Mouse (Mus musculus): ENCODE measurements around the gene Syngr3. TPM values are rescaled to one million over a fixed set of nuclear protein-coding genes. Genes with fewer than 3 reads are reported as not detected.
"Not testable (repeated sequence)": the region's sequence is repeated elsewhere in the genome, so short reads cannot be mapped to it uniquely, and the experiment has no call there.

Syngr3 gene
- polyA plus RNA-seq, 1 experiment from 2014 or later, result 4.6 TPM

DNA sequence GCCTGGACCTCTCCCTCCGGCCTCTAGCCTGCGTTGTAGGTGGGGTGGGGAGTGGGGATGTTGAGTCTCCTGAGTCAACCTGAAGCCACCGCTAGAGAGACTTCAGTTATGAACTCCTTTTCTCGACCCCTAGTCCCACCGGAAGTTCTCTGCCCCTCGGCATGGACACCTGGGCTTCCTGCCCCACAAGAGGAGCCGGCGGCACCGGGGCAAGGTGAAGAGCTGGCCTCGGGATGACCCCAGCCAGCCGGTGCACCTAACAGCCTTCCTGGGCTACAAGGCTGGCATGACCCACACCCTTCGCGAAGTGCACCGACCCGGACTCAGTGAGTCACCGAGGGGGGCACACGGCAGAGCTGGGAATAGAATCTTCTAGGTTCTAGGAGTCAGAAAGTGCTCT, 38.4 kb upstream of the Syngr3 start:
- Histone ChIP-seq H3K27me3 (no peaks in the 10 kb centered on the region), H3K9me3 (no peaks in the 10 kb centered on the region), H3K4me2 (no peak overlapping the region), H3K9ac (no peak overlapping the region), H3K4me3 (no peak overlapping the region), H3K36me3 (no peaks in the 10 kb centered on the region), H3K27ac (no peak overlapping the region), H3K4me1 (peaks cover 5% of the 10 kb centered on the region)
- no peak for ATAC-seq (ENCODE audit: insufficient number of reproducible peaks, insufficient read depth, low FRiP score, low TSS enrichment, low read depth)
- 74% methylated on average over 17 of the region's 17 CpGs for WGBS

DNA sequence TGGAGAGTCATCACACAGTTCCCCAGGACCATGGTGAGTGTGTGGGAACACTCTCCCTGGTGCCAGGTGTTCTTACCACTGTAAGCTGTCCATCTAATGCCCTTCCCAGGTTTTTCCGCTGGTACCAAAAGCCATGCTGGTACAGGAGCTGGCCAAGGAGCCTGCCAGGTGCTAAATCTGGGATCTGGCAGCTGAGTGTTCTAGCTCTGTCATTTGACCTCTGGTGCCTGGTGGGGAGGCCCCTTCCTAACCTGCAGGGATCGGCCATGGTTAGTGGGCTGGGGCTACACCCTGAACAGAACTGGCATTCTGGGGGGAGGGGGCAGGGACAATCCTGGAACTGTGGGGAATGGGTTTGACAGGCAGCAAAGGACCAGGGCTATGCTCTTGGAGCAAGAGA, 37.9 kb upstream of the Syngr3 start, which contains the start of gene Rpl3l:
Gene Rpl3l (plus strand): TSS at position 203 of the 400 bp plus-strand sequence.
- Histone ChIP-seq H3K9ac (peak within 1 kb of the TSS; percentile 46; the same call in 1 of the 2 replicates), H3K36me3 (peaks cover under 1% of the 10 kb centered on the region; the same call in 1 of the 2 replicates), H3K27ac (no peak within 1 kb of the TSS), H3K4me3 (no peak within 1 kb of the TSS), H3K9me3 (no peaks in the 10 kb centered on the region), H3K4me2 (no peak within 1 kb of the TSS), H3K27me3 (no peaks in the 10 kb centered on the region), H3K4me1 (peaks cover 10% of the 10 kb centered on the region)
- ATAC-seq (ENCODE audit: insufficient number of reproducible peaks, insufficient read depth, low FRiP score, low TSS enrichment, low read depth), result no peak
- 72% methylated on average over 2 of the region's 2 CpGs for WGBS

DNA sequence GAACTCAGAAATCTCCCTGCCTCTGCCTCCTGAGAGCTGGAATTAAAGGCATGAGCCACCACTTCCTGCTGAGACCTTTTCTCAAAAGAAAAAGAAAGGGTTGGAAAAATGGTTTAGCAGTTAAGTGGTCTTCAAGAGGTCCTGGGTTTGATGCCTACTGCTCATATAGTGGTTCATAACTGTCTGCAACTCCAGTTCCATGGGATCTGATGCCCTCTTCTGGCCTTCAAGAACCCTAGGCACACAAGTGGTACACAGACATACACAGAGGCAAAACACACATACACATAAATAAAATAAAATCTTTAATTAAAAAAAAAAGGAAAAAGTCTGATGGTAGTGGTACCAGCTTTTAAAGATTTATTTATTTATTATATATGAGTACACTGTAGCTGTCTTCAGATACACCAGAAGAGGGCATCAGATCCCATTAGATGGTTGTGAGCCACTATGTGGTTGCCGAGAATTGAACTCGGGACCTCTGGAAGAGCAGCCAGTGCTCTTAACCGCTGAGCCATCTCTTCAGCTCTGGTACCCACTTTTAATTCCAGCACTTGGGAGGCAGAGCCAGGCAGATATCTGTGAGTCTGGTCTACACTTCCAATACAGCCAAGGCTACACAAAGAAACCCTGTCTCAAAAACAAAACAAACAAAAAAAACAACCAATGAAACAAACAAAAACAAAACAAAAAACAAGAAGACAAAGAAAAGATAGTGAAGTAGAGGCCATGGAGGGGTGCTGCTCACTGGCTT, 36.1 kb upstream of the Syngr3 start:
- Histone ChIP-seq H3K4me3 (no peak overlapping the region), H3K36me3 (peaks cover 16% of the 10 kb centered on the region), H3K27me3 (no peaks in the 10 kb centered on the region), H3K9me3 (no peaks in the 10 kb centered on the region), H3K4me2 (no peak overlapping the region), H3K4me1 (peaks cover 26% of the 10 kb centered on the region), H3K9ac (no peak overlapping the region), H3K27ac (no peak overlapping the region)
- ATAC-seq (ENCODE audit: insufficient number of reproducible peaks, insufficient read depth, low FRiP score, low TSS enrichment, low read depth), result no peak
- WGBS, result 67% methylated on average over 3 of the region's 3 CpGs

DNA sequence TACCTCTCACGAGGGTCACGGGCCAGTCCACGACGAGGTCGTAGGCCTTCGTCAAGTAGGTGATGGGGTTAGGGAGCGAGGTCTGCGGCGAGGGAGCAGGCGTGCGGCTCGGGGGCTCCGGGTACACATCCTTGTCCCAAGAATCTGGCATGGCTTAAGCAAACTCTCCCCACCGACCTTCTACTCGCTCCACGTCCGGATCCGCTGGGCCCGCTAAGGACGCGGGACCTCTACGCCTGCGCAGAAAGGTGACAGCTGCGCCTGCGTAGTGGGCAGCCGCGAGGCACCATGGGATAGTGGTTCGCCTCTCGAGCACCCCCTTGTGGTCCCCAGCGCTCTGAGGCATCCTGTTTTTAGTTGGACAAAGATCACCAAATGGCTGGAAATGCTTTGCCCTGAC, 34.4 kb upstream of the Syngr3 start, which contains the start of gene Ndufb10:
Gene Ndufb10 (minus strand): TSS at position 295 of the 400 bp plus-strand sequence.
- no peaks in the 10 kb centered on the region for H3K9me3 ChIP-seq
- under 1% methylated on average over 30 of the region's 30 CpGs for WGBS
- H3K4me3 ChIP-seq, result peak within 1 kb of the TSS; percentile 83
- H3K9ac ChIP-seq, result peak within 1 kb of the TSS; percentile 97
- ATAC-seq (ENCODE audit: insufficient number of reproducible peaks, insufficient read depth, low FRiP score, low TSS enrichment, low read depth), result peak; percentile 75
- H3K27ac ChIP-seq, result peak within 1 kb of the TSS; percentile 85
- peaks cover 26% of the 10 kb centered on the region for H3K4me1 ChIP-seq
- peak within 1 kb of the TSS; percentile 89 for H3K4me2 ChIP-seq
- no peaks in the 10 kb centered on the region for H3K27me3 ChIP-seq
- peaks cover 16% of the 10 kb centered on the region for H3K36me3 ChIP-seq

DNA sequence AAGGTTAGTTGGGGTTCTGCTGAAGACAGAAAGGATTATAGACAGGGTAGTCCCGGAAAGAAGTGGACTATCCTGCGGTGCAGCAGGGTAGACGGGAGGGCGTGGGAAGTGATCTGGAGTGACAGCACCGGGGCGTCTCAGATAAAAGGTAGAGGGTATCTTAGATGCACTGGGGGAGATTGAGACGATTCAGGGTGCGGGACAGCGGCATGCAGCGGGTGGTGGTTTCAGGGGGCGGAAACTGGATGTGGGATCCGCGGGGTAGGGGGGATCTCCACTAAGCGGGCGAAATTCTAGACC, 34.1 kb upstream of the Syngr3 start:
- peaks cover 28% of the 10 kb centered on the region for H3K4me1 ChIP-seq
- no peak for ATAC-seq (ENCODE audit: insufficient number of reproducible peaks, insufficient read depth, low FRiP score, low TSS enrichment, low read depth)

DNA sequence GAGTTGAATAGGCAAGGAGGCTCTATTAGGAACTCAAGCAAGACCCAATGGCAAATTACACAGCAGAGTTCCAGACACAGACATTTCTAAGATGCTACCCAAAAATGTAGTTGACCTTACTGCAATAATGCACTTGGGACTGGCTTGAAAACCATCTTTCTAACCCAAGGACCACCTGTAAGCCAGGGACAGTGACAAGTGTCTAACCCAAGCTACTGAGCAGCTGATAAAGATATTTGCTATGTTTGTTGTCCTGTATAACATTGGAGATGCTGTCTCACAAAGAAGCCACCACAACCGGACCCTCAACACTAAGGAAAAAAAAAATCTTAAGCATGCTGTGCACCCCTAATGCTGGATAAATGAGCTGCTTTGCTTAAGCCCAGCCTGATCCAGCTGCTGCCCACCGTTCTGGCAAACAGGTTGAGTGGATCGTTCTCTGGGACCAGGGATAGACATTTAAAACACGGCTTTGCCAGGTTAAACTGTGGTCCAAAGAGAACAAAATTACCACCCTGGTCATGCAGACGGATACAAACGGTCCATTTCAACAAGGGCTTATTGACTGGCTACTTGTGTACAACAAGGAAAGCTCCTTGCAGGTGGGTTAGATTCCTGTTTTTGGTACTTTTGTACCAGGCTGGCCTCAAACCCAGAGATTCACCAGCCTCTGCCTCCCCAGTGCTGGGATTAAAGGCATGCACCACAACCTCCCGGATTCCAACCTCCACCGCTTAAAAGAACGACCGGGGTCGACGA, 33.5 kb upstream of the Syngr3 start:
- peak overlapping the region; percentile 83 for H3K4me3 ChIP-seq
- peaks cover 20% of the 10 kb centered on the region for H3K36me3 ChIP-seq
- H3K4me1 ChIP-seq, result peaks cover 32% of the 10 kb centered on the region
- H3K27me3 ChIP-seq, result no peaks in the 10 kb centered on the region
- H3K27ac ChIP-seq, result peak overlapping the region; percentile 85
- H3K9me3 ChIP-seq, result no peaks in the 10 kb centered on the region
- WGBS, result 3% methylated on average over 12 of the region's 12 CpGs
- peak overlapping the region; percentile 89 for H3K4me2 ChIP-seq
- ATAC-seq (ENCODE audit: insufficient number of reproducible peaks, insufficient read depth, low FRiP score, low TSS enrichment, low read depth), result no peak
- H3K9ac ChIP-seq, result peak overlapping the region; percentile 97

More for the DNA sequence above, 34.1 kb upstream of the Syngr3 start:
- Histone ChIP-seq H3K27ac (peak overlapping the region; percentile 85), H3K36me3 (peaks cover 16% of the 10 kb centered on the region), H3K9me3 (no peaks in the 10 kb centered on the region), H3K4me2 (peak overlapping the region; percentile 89), H3K9ac (peak overlapping the region; percentile 97), H3K4me3 (peak overlapping the region; percentile 83), H3K27me3 (no peaks in the 10 kb centered on the region)
- WGBS, result under 1% methylated on average over 15 of the region's 15 CpGs

DNA sequence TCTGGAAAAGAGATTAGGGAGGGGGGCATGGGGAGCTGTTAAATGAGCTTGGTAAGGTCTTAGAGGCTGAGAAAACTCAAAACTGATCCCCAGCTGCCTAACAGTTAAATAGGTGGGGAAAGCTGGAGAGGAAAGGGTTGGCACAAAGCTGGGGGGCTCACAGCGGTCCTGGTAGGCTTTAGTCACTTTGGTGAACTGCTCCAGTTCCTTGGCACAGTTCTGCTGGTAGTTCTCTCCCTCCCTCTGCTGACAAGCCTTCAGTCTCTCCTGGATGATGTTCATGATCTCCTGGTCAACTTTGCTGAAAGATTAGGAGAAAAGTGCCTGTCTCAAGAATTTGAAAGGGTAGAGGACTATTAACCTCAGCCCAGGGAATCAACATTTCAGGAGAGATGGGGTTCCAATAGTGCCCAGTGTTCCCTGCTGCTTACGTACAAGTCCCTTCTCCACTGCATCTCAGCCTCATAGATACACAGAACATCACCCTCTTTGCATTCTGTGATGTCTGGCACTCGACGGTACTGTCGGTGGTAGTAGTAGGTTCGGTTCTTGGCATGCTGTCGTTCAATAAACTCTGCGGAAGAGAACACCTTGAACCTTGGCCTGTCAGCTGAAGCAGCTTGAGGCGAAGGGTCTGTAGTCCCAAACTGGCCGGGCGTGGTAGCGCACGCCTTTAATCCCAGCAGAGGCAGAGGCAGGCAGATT, 32.6 kb upstream of the Syngr3 start:
- no peak for ATAC-seq (ENCODE audit: insufficient number of reproducible peaks, insufficient read depth, low FRiP score, low TSS enrichment, low read depth)
- Histone ChIP-seq H3K4me1 (peaks cover 32% of the 10 kb centered on the region), H3K36me3 (peaks cover 28% of the 10 kb centered on the region), H3K9ac (peak overlapping the region; percentile 54), H3K4me3 (peak overlapping the region; percentile 91), H3K4me2 (peak overlapping the region; percentile 89), H3K27ac (peak overlapping the region; percentile 33; the same call in 1 of the 2 replicates), H3K27me3 (no peaks in the 10 kb centered on the region), H3K9me3 (no peaks in the 10 kb centered on the region)
- 37% methylated on average over 13 of the region's 13 CpGs for WGBS

DNA sequence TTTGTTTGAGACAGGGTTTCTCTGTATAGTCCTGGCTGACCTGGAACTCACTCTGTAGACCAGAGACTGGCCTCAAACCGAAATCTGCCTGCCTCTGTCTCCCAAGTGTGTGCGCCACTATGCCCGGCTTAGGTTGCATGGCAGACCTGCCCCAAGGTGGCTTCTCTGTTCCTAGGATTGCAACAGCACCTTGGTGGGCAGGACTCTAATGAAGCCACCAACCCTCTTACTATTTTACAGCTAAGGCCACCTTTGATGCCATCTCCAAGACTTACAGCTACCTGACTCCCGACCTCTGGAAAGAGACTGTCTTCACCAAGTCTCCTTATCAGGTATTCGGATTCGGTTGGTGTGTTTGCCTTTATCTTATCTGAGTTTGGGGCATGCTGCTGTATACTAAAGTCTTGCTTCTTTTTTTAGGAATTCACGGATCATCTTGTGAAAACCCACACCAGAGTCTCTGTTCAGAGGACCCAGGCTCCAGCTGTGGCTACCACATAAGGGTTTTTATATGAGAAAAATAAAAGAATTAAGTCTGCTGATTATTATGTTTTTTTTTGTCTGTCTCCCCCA, 31.7 kb upstream of the Syngr3 start:
- peak overlapping the region; percentile 91 for H3K4me3 ChIP-seq
- not testable (repeated sequence) for H3K27me3 ChIP-seq; H3K27ac ChIP-seq; ATAC-seq (ENCODE audit: insufficient number of reproducible peaks, insufficient read depth, low FRiP score, low TSS enrichment, low read depth); H3K9me3 ChIP-seq
- H3K36me3 ChIP-seq, result peaks cover 37% of the 10 kb centered on the region
- H3K9ac ChIP-seq, result peak overlapping the region; percentile 73
- 66% methylated on average over 7 of the region's 7 CpGs for WGBS
- peaks cover 32% of the 10 kb centered on the region for H3K4me1 ChIP-seq
- H3K4me2 ChIP-seq, result peak overlapping the region; percentile 89

DNA sequence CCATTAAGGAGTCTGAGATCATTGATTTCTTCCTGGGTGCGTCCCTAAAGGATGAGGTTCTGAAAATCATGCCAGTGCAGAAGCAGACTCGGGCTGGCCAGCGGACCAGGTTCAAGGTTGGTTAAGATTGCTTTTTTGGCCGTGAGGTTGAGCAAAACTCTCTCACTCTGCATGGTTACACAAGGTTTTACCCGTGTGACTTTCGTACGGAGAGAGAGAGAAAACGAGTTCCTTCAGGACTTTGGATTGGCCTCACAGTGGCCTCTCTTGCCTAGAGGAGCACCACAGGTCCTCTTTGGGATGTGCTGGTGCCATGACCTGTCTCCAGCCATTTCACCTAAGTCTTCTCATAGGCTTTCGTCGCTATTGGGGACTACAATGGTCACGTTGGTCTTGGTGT, 30.9 kb upstream of the Syngr3 start:
- H3K27ac ChIP-seq, result peak overlapping the region; percentile 83; the same call in 1 of the 2 replicates
- not testable (repeated sequence) for ATAC-seq (ENCODE audit: insufficient number of reproducible peaks, insufficient read depth, low FRiP score, low TSS enrichment, low read depth)
- WGBS, result 1% methylated on average over 11 of the region's 11 CpGs

DNA sequence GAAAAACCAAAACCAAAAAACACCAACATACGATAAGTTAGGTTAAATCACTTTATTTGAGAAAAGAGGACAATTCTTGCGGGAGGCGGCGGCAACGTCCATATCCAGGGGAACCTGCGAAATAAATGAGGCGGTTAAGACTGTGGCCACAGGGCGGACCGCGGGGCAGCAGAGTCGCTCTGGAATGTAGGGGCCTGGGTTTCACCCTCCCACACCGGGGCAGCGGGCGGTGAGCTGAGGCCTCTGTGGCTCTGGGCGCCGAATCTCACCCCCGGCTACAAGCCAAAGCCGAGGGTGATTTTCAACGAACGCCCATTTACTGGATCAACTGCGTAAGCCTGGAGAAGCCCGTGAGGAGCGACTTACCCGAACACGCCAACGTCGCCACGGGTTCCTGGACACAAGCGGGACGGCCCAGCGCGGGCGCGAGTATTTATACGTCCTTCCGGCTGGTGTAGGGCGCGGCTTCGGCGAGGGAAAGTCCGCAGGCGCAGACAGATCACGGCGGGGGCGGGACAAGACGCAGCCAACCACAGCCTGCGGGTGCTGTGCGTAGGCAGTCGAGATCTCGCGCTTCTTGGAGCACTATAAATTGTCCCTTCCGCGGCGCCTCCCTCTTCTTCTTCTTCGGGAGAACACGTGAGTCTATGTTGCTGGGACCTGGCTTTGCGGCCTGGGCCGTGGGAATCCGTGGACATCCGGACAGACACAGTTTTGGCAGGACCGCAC, 29.9 kb upstream of the Syngr3 start:
- Histone ChIP-seq H3K27me3 (no peaks in the 10 kb centered on the region), H3K4me1 (peaks cover 32% of the 10 kb centered on the region), H3K4me2 (peak overlapping the region; percentile 89), H3K4me3 (peak overlapping the region; percentile 91), H3K36me3 (peaks cover 49% of the 10 kb centered on the region), H3K9ac (peak overlapping the region; percentile 97), H3K9me3 (no peaks in the 10 kb centered on the region), H3K27ac (peak overlapping the region; percentile 83)
- WGBS, result under 1% methylated on average over 61 of the region's 61 CpGs
- ATAC-seq (ENCODE audit: insufficient number of reproducible peaks, insufficient read depth, low FRiP score, low TSS enrichment, low read depth), result peak; percentile 97

More for the DNA sequence above, 30.9 kb upstream of the Syngr3 start:
- H3K36me3 ChIP-seq, result peaks cover 44% of the 10 kb centered on the region
- H3K4me3 ChIP-seq, result peak overlapping the region; percentile 91
- H3K9ac ChIP-seq, result peak overlapping the region; percentile 97
- not testable (repeated sequence) for H3K9me3 ChIP-seq, H3K27me3 ChIP-seq
- H3K4me1 ChIP-seq, result peaks cover 32% of the 10 kb centered on the region
- peak overlapping the region; percentile 89 for H3K4me2 ChIP-seq
